Mouse (Mus musculus) cerebellum, adult 2 months (tissue): ENCODE results near the gene Tfap2e.

ENCODE experiments used
- CTCF ChIP-seq: fragments of 200-500 bp; IDR thresholded peaks from 2 replicates; pipeline ENCODE4 v1.5.1; 2011; ENCODE audit warnings: low read depth, mild to moderate bottlenecking, control low read depth, low read length, moderate library complexity, borderline replicate concordance; ENCODE audit not compliant: insufficient read depth
- POLR2A ChIP-seq: fragments of 200-500 bp; IDR thresholded peaks from 2 replicates; pipeline ENCODE4 v1.6.1; 2011; ENCODE audit warnings: low read length, control low read depth, borderline replicate concordance; ENCODE audit not compliant: insufficient read depth

DNA sequence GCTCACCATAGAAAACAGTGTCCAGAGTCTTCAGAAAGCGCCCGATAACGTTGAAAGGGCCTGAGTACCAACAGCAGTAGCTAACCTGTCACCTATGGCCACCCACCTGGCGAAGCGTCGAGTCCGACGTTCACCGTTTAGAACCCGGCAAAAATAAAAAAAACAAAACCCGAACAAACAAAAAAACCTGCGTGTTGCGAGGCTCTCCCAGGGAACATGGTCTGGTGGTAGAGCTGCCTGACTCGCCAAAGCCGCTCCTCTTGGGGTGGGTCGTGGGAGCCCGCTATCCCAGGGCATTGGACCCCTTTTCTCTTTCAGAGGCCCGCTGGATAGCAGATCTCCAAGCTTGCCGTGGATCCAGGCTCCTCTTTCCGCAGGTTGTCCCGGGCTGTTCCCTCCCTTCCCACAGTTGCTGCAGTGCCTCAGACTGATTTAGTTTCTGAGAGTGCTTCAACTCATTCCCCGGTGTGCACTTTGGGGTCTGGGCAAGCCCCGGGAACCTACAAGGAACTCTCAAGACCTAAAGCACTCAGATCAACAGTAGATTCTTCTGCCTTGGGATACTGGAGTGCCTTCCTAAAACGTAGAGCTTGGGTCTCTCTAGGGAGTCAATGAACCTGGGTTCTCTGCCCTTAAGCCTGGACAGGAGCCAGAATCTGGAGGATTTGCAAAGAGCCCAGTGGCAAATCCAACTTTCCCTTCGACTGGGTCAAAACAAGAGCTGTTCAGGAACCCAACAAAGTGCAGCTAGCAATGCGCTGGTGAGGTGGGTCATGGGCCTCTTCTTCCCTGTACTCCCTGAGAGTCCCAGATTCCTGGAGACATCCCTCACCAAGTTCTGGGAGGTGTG lies 3.3 kb downstream of the Tfap2e start:
- TF ChIP-seq CTCF = no peak
- TF ChIP-seq POLR2A = no peak
